Mouse (Mus musculus) cerebellum, adult 11 months (tissue): ENCODE data around the gene 9430015G10Rik.
"Not testable (repeated sequence)": the region's sequence is repeated elsewhere in the genome, so short reads cannot be mapped to it uniquely, and the experiment has no call there.

ENCODE experiments used
- DNase-seq: peaks from one replicate; pipeline ENCODE4 v3.0.0; 2022

The 9430015G10Rik gene

GRCm38 (mm10) chr4:156097770-156098366 lies 11.9 kb upstream of the 9430015G10Rik start:
- no peak for DNase-seq

DNA sequence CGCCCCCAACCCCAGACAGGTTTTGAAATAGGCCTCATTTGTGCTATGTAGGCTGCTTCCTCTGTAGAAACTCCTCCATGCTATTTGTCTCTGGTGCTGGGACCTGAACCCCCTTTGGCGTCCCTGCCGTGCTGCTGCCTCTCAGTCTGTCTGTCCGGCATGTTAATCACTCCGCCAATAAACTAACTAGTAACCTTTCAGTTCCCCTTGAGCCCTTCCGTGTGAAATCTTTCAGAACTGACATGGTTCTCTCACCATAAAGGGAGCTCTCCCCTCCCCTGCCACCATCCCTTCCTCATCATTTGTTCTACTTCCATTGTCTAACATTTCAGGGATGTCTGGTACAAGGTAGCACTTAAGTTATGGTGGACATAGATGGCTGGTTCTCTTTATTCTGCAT lies 10.4 kb upstream of the 9430015G10Rik start:
- no peak for DNase-seq

DNA sequence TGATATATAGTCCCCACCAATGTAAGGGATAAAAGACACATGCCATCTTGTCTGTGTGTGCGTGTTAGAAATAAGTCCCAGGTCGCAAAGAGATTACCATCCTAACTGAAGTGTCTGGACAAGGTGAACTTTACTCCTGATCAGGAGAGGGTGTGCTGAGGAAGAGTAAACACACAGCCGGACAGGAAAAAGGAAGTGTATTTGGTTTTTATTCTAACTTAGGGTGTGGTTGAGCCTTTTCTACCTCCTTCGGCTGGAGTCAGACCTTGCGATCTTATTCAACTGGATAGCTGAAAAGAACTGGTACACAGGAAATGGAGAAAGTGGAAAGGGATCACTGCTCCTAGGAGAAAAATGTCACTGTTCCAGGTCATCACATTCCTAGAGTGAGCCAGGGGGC lies 9.3 kb upstream of the 9430015G10Rik start:
- DNase-seq = no peak

DNA sequence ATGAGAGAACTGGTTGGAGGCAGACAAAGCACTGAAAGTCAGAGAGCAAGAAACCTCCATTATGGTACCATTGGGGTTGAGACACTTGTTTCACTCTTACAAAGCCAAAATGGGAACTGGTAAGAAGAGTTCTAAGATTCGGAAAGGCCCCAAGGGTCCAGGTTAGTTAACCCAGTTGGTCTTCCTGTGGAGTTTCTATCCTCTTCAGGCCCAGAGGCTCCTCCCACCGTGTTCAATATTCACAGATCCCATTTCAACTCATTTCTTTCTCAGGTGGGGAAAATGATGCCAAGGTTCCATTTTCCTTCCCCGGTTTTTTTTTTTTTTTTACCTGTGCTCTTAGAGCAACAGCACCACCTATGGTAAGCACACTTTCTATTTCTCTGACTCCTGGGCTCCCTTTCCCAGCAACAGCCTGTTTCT lies 8.3 kb upstream of the 9430015G10Rik start:
- no peak for DNase-seq

DNA sequence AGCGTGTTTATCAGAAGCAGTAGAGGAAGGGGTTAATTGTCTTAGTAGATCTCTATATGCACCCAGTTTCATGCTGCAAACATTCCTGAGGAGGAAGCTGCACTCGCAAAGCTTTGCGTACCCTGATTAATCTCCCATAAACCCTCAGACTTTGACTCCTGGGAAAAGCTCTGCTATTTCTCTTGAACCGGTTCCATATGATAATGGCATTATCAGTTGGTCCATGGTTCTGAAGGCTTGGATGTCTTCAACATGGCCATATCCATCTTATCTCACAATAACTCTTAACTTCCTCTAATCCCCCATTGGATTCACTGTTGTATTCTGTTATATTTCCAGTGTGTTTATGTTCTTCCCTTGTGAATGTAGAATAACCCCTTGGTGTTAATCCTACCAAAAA lies 6.4 kb upstream of the 9430015G10Rik start:
- no peak for DNase-seq

DNA sequence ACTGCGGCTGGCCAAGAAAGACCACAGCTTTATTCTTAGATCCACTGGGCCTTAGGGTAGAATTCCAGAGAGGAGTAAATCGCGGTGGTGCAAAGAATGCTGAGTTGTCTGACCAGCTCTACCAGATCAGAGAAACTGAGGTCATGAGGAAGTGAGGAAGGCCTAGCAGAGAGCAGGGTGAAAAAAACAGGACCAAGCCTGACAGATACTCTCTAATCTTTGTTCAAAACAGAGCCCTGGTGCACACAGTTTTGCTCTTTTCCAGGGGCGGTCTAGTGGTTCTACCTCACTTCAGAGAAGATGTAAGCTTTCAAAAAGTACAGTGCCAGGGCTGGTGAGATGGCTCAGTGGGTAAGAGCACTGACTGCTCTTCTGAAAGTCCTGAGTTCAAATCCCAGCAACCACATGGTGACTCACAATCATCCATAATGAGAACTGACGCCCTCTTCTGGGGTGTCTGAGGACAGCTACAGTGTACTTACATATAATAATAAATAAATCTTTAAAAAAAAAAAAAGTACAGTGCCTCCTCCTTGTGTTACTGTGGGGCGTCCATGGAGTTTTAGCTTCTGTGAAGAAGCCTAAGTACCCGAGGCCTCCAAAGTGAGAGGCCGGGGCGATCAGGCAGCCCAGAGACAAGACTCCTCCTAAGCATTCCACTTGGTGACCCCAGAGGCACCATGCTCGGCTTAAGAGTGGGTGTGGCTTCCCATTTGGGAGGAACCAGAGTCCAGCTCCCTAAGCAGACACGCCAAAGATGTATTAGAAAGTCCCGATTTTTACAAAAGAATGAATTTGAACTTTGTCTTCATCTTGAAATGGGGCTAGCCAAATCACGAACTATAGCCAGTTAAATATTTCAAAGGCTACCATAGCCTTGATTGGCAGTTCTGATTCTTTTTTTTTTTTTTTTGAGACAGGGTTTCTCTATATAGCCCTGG lies 906 bp upstream of the 9430015G10Rik start:
- DNase-seq = peak; percentile 34

DNA sequence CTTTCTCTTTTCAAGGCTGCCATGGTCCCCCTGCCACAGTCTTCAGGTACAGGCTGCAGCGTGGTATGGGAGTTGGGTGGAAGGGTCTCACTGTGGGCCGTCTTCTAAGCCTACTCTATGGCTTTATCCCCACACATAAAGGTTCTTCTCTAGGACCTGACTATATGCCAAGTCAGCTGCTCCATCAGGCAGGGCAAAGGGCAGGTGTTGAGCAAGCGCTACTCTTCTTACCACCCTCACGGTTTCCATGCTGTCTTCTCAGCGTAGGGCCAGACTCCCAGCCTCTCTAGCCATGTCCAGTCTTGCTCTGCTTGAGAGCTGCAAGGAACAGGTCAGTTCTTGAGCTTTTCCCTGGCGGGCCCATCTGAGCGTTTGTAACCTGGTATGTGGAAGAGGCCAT lies 14.3 kb downstream of the 9430015G10Rik start:
- no peak for DNase-seq

GRCm38 (mm10) chr4:156125393-156125792 lies 15.6 kb downstream of the 9430015G10Rik start:
- DNase-seq = no peak

DNA sequence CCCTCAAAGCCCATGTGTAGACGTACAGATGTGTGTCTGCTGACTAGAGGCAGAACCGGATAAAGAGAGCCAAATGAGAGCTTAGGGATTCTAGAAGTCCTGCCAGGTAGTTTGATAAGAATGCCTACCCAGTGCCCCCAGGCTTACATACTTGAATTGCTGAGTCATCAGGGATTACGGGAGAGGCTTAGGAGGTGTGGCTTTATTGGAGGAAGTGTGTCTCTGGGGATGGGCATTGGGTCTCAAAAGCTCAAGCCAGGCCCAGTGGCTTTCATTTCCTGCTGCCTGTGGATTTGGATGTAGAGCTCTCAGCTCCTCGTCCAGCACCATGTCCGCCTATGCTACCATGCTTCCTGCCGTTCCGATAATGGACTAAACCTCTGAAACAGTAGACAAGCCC lies 17.1 kb downstream of the 9430015G10Rik start:
- DNase-seq = no peak

- no peak for DNase-seq
Observed at GRCm38 (mm10) chr4:156128746-156129145, 19.0 kb downstream of the 9430015G10Rik start.

DNA sequence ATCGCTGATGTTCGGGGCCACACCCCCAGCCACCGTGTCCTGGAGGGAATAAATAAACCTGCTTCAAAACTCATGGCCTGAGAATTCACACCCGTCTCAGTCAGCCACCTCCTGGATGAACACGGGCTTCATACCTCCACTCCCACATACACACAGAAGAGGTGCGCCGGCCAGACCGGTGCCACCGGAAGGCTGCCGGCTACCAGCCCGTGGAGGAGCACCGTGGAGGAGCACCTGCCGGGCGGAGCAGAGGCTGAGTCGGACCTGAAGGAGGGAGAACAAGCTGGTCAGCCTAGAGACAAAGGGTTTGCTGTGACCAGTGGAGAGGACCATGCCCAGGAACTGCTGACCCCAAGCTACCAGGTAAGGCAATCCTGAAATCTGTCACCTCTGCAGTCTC lies 20.7 kb downstream of the 9430015G10Rik start, which contains the start of gene Rnf223:
Gene Rnf223 (plus strand): TSS at position 78 of the 400 bp plus-strand sequence.
- DNase-seq = no peak

DNA sequence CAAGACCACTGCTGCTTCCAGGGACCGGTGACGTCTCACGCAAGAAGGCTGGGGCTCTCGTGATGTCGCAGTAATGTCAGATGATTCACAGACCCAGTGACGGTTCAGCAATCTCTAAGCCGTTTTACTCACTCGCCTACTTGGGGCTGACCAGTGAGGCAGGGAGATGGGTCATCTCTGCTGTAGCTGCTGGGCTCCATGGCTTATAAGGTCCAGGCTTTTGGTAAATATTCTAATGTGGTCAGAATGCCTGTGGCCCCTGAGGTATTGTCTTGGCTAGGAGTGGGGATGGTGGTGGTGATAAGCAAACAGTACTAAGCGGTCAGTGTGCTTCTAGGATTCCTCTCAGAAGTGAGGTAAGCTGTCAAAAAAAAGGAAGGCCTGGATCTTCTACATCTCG lies 21.2 kb downstream of the 9430015G10Rik start:
- no peak for DNase-seq

DNA sequence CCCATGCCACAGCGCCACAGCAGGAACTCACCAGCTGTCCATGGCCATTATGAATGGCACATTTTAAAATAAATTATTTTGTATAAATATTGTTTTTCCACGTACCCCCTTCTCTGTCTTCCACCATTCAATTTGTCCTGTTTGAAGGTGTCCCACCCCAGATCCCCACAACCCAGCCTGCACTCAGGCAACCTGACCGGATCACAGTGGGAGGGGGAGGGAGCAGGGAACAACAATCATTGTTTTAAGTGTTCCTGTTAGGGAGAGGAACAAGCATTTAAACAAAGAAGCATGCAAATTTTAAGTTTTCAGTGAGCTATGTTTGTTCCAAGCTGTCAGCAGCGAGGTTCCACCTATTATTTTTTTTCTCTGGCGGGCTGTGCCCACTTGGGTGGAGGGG lies 23.6 kb downstream of the 9430015G10Rik start:
- DNase-seq = no peak

DNA sequence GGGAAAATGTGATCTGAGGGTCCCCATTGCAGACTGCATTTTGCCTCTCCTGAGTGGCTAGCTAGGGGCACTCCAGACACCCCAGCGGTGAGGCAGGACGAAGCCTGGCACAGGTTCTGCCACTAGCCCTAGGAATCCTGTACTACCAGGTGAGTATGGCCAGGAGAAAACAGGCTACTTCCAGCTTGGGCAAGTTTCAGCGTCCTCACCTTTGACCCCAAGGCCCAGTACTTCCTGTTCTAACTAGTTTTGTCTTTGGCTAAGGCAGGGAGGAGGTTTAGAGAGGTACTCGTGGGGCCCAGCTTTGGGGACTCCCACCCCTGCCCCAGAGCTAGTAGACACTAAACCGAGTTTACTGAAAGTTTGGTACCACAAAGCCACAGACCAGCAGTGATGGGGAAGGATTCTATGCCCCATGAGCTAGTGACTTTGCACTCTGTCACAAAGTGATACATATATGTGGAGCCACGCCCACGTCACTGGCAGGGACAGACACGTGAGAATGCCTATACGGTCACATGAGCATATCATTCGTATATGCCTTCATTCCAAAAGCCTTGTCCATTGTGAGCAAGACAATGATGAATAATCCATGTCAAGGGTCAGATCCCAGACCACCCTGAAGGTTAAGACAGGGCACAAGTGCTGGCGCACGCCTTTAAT lies 24.3 kb downstream of the 9430015G10Rik start:
- no peak for DNase-seq

GRCm38 (mm10) chr4:156135112-156135511 lies 25.3 kb downstream of the 9430015G10Rik start:
- no peak for DNase-seq

GRCm38 (mm10) chr4:156135801-156136200 lies 26.0 kb downstream of the 9430015G10Rik start:
- DNase-seq = no peak

- no peak for DNase-seq
Observed at GRCm38 (mm10) chr4:156136285-156137100, 26.7 kb downstream of the 9430015G10Rik start.

DNA sequence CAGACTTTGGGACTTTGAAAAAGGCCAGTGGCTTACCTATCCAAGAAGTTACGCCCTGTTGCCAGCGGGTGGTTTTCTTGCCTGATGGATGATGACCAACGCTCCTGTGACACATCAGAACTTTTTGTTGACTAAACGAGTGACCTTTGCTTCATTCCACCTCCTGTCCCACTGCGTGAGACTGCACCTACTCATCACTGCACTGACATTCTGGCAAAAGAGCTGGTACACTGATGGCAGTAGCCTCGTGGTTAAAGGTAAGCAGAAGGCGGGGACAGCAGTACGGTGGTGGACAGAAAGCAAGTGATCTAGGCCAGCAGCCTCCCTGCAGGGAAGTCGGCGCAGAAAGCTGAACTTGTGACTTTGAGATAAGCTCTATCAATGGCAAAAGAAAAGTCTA lies 41.1 kb downstream of the 9430015G10Rik start:
- DNase-seq = not testable (repeated sequence)

DNA sequence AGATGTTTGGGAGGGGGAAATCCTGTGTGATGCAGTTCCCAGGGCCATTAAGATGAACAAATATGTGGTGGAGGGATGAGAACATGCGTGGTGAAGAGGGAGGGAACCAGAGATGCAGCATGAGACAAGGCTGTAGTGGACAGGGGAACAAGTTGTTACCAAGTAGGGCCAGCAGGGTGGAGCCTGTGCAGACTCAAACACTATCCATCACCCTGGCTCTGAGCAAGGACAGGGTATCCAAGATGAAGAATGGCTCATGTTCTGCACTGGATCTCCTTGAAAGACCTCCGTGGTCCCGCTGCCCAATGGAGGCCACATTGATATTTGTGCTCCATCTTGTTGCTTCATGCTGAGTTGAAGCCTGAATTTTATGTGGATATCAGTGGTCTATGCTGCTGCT lies 45.0 kb downstream of the 9430015G10Rik start:
- no peak for DNase-seq

DNA sequence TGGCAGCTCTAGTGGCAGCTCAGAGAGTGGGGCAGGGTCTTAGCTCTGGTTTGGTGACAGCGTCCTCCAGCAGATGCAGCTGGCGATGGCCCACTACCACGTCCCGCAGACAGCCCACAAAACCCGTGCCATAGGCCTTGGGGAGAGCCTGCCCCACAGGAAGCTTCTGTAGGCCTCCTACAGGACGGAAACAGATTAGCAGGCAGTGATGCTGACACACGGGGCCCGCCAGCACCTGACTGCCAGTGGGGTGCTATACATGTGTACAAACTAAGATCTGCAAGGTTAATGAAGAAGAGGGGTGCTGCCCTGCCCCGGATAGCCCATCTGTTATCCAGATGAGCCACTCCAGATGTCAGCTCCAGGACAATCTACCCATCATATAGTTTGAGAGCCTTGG lies 56.7 kb downstream of the 9430015G10Rik start:
- DNase-seq = no peak

- DNase-seq = no peak
Observed at GRCm38 (mm10) chr4:156168611-156169010, 58.8 kb downstream of the 9430015G10Rik start.

DNA sequence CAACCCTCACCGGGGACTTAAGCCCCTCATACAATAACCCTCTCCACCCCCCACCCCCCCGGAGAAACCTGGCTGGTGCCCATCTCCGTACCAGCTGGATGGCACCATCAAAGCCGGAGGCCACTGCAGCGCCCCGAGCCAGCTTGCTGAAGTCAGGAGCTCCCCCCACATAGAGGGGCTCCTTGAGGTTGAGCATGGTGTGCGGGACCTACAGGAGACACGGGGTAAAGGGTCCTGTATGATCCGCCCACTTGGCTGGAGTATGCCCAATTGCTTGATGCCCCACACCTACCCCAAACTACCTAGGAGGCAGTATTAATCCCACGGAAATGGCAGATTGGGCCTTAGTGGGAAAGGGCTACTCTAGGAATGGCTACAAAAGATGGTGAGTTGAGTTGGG lies 59.3 kb downstream of the 9430015G10Rik start:
- no peak for DNase-seq

- DNase-seq = no peak
Observed at GRCm38 (mm10) chr4:156171828-156172227, 62.0 kb downstream of the 9430015G10Rik start.
